Mouse (Mus musculus): ENCODE data around the gene Myo1d.

GRCm38 (mm10) chr11:80790413-80790812 is 10.6 kb upstream of the Myo1d start:
- no peak for TF ChIP-seq CTCF (IDR thresholded peaks at IDR 0.05; ENCODE audit: insufficient read depth, low read depth, low read length)
- no peak for TF ChIP-seq POLR2A (IDR thresholded peaks at IDR 0.05; ENCODE audit: insufficient read depth, low read depth, low read length)
